Mouse (Mus musculus) MEL (cell line): ENCODE measurements around the gene Iqschfp.

ENCODE experiments used
- CTCF ChIP-seq, 3 experiments: IDR thresholded peaks in 2 of 3; conservative IDR thresholded peaks in 1 of 3; 2 replicates each; pipeline ENCODE4 v1.5.1; 2011 to 2012; ENCODE audit warnings: low read length in 3 of 3, low read depth in 2 of 3, mild to moderate bottlenecking in 2 of 3, improper control_type of control experiment in 1 of 3, inconsistent platforms in 1 of 3, mixed read lengths in 1 of 3, moderate library complexity in 1 of 3; ENCODE audit not compliant: control insufficient read depth in 1 of 3, insufficient read depth in 1 of 3, poor library complexity in 1 of 3, severe bottlenecking in 1 of 3
- GATA1 ChIP-seq: IDR thresholded peaks from 2 replicates; pipeline ENCODE4 v1.6.1; 2011; ENCODE audit warnings: low read depth, low read length, improper control_type of control experiment
- JUND ChIP-seq: IDR thresholded peaks from 2 replicates; pipeline ENCODE4 v1.6.1; 2011; ENCODE audit warnings: low read depth, mild to moderate bottlenecking, improper control_type of control experiment, low read length
- POLR2AphosphoS2 ChIP-seq: IDR thresholded peaks from 2 replicates; pipeline ENCODE4 v1.6.1; 2011; ENCODE audit warnings: low read length, improper control_type of control experiment
- RAD21 ChIP-seq: IDR thresholded peaks from 2 replicates; pipeline ENCODE4 v1.6.1; 2011; ENCODE audit warnings: mild to moderate bottlenecking, low read depth, low read length, improper control_type of control experiment
- SMC3 ChIP-seq: IDR thresholded peaks from 2 replicates; pipeline ENCODE4 v1.6.1; 2011; ENCODE audit warnings: low read depth, low read length, improper control_type of control experiment
- TAL1 ChIP-seq: IDR thresholded peaks from 2 replicates; pipeline ENCODE4 v1.6.1; 2012; ENCODE audit warnings: mild to moderate bottlenecking, inconsistent platforms, low read length, moderate library complexity, mixed read lengths

DNA sequence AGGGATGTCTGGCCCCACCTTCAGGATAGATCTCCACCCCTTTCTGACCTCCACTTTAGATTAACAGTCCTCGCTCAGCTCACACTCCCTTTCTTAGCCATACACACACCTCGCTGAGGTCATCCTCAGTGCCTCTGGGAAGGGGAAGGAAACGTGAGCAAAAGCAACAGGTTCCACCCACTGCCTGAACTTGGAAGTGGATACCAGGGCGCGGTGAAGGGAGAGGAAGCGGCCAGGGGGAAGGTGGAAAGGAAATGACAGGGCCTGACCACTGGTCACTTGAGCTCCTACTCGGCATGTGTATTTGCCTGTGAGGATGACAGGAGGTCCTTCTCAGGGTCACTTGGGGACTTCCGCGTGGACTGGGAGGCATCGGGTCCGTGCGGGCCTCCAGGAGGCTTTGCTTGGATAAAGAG is 601.1 kb downstream of the Iqschfp start:
- TF ChIP-seq CTCF (IDR thresholded peaks at IDR 0.05 in 2 of 3, conservative IDR thresholded peaks at IDR 0.05 in 1 of 3; ENCODE audit: control insufficient read depth in 1 of 3, insufficient read depth in 1 of 3, low read depth in 2 of 3, low read length in 3 of 3, poor library complexity in 1 of 3, severe bottlenecking in 1 of 3) (no peak), GATA1 (no peak), SMC3 (no peak), RAD21 (no peak), TAL1 (no peak), JUND (no peak), POLR2AphosphoS2 (no peak)
